Mouse (Mus musculus) myocyte (in vitro differentiated cells): ENCODE results near the gene Gm49368.

Experiments used
- E2F4 ChIP-seq: IDR thresholded peaks from one replicate; pipeline ENCODE4 v1.6.1; 2011; ENCODE audit warnings: mild to moderate bottlenecking, control low read depth, moderate library complexity; ENCODE audit not compliant: insufficient read depth
- MAX ChIP-seq: IDR thresholded peaks from one replicate; pipeline ENCODE4 v1.6.1; 2011; ENCODE audit warnings: low read depth, mild to moderate bottlenecking, control low read depth
- MYOD1 ChIP-seq, 3 experiments: IDR thresholded peaks; one replicate each; pipeline ENCODE4 v1.6.1; 2011; ENCODE audit warnings: control low read depth in 2 of 3, low read depth in 2 of 3, mild to moderate bottlenecking in 2 of 3, moderate library complexity in 1 of 3; ENCODE audit not compliant: insufficient read length in 2 of 3, control insufficient read depth in 1 of 3
- MYOG ChIP-seq, 3 experiments: IDR thresholded peaks; one replicate each; pipeline ENCODE4 v1.6.1; 2011; ENCODE audit warnings: control low read depth in 2 of 3, low read depth in 2 of 3, mild to moderate bottlenecking in 2 of 3; ENCODE audit not compliant: insufficient read length in 2 of 3, control insufficient read depth in 1 of 3, insufficient read depth in 1 of 3
- POLR2A ChIP-seq: IDR thresholded peaks from one replicate; pipeline ENCODE4 v1.6.1; 2011; ENCODE audit warnings: low read depth, mild to moderate bottlenecking, control low read depth, moderate library complexity; ENCODE audit not compliant: insufficient read length
- POLR2AphosphoS2 ChIP-seq: IDR thresholded peaks from one replicate; pipeline ENCODE4 v1.6.1; 2011; ENCODE audit warnings: low read depth, control low read depth; ENCODE audit not compliant: insufficient read length
- SRF ChIP-seq: IDR thresholded peaks from one replicate; pipeline ENCODE4 v1.6.1; 2011; ENCODE audit warnings: low read depth; ENCODE audit not compliant: control insufficient read depth, insufficient read length
- TCF12 ChIP-seq: IDR thresholded peaks from one replicate; pipeline ENCODE4 v1.6.1; 2011; ENCODE audit warnings: mild to moderate bottlenecking, control low read depth; ENCODE audit not compliant: poor library complexity, insufficient read depth, severe bottlenecking
- TCF3 ChIP-seq: IDR thresholded peaks from one replicate; pipeline ENCODE4 v1.6.1; 2011; ENCODE audit warnings: low read depth, control low read depth; ENCODE audit not compliant: insufficient read length
- USF1 ChIP-seq: IDR thresholded peaks from one replicate; pipeline ENCODE4 v1.6.1; 2011; ENCODE audit warnings: low read depth, mild to moderate bottlenecking, control low read depth, moderate library complexity

- TF ChIP-seq USF1 (no peak), MYOG (IDR thresholded peaks at IDR 0.05; ENCODE audit: control insufficient read depth in 1 of 3, insufficient read depth in 1 of 3, insufficient read length in 2 of 3, low read depth in 2 of 3) (no peak), POLR2A (no peak), MYOD1 (IDR thresholded peaks at IDR 0.05; ENCODE audit: control insufficient read depth in 1 of 3, insufficient read length in 2 of 3, low read depth in 2 of 3) (no peak), TCF12 (no peak), POLR2AphosphoS2 (no peak), MAX (no peak), E2F4 (no peak), TCF3 (no peak), SRF (no peak)
Observed at GRCm38 (mm10) chr7:128067847-128068246, 5.4 kb downstream of the Gm49368 start.
